Mouse (Mus musculus): Measurements from ENCODE around the gene Mrpl11.
"Not testable (repeated sequence)": the region's sequence is repeated elsewhere in the genome, so short reads cannot be mapped to it uniquely, and the experiment has no call there.

Gene Mrpl11

GRCm38 (mm10) chr19:4961928-4962601, at the start of gene Mrpl11:
Gene Mrpl11 (plus strand): TSS chr19:4962147.
- DNase-seq (ENCODE audit: low spot score) = peak; percentile 89

- DNase-seq (ENCODE audit: low spot score) = no peak
These were observed 45.9 kb upstream of the Mrpl11 start for GRCm38 (mm10) chr19:4915924-4916603.

GRCm38 (mm10) chr19:4916827-4917226, 45.1 kb upstream of the Mrpl11 start:
- DNase-seq (ENCODE audit: low spot score) = no peak

GRCm38 (mm10) chr19:4919652-4920051, 42.3 kb upstream of the Mrpl11 start:
- no peak for DNase-seq (ENCODE audit: low spot score)

- DNase-seq (ENCODE audit: low spot score) = no peak
These were observed 36.7 kb upstream of the Mrpl11 start for GRCm38 (mm10) chr19:4925121-4925860.

- peak; percentile 97 for DNase-seq (ENCODE audit: low spot score)
These were observed 33.9 kb upstream of the Mrpl11 start, which contains the start of gene Dpp3 for GRCm38 (mm10) chr19:4927904-4928531. Gene Dpp3 (minus strand): TSS chr19:4928287.

- no peak for DNase-seq (ENCODE audit: low spot score)
These were observed 33.2 kb upstream of the Mrpl11 start for GRCm38 (mm10) chr19:4928781-4929180.

- DNase-seq (ENCODE audit: low spot score) = no peak
These were observed 25.1 kb upstream of the Mrpl11 start for GRCm38 (mm10) chr19:4936896-4937295.

- DNase-seq (ENCODE audit: low spot score) = no peak
These were observed 24.3 kb upstream of the Mrpl11 start for GRCm38 (mm10) chr19:4937444-4938310.

GRCm38 (mm10) chr19:4942551-4943252, 19.2 kb upstream of the Mrpl11 start, which contains the start of gene Peli3:
Gene Peli3 (minus strand): TSS chr19:4943127.
- peak; percentile 73 for DNase-seq (ENCODE audit: low spot score)

GRCm38 (mm10) chr19:4943253-4943588, 18.7 kb upstream of the Mrpl11 start:
- no peak for DNase-seq (ENCODE audit: low spot score)

- DNase-seq (ENCODE audit: low spot score) = no peak
These were observed 16.4 kb upstream of the Mrpl11 start for GRCm38 (mm10) chr19:4945540-4945939.

- DNase-seq (ENCODE audit: low spot score) = not testable (repeated sequence)
These were observed 13.3 kb upstream of the Mrpl11 start for GRCm38 (mm10) chr19:4948641-4949040.

- DNase-seq (ENCODE audit: low spot score) = peak; percentile 26
These were observed 6.3 kb downstream of the Mrpl11 start for GRCm38 (mm10) chr19:4968236-4968635.

GRCm38 (mm10) chr19:4981767-4982166, 19.8 kb downstream of the Mrpl11 start:
- DNase-seq (ENCODE audit: low spot score) = peak; percentile 53

- peak; percentile 46 for DNase-seq (ENCODE audit: low spot score)
These were observed 27.1 kb downstream of the Mrpl11 start for GRCm38 (mm10) chr19:4989013-4989412.

GRCm38 (mm10) chr19:4989434-4990255, 27.7 kb downstream of the Mrpl11 start:
- DNase-seq (ENCODE audit: low spot score) = no peak

GRCm38 (mm10) chr19:4990256-4990625, 28.3 kb downstream of the Mrpl11 start, which contains the start of gene Npas4:
Gene Npas4 (minus strand): TSS chr19:4990316.
- DNase-seq (ENCODE audit: low spot score) = no peak

- DNase-seq (ENCODE audit: low spot score) = no peak
These were observed 28.8 kb downstream of the Mrpl11 start for GRCm38 (mm10) chr19:4990716-4991115.

GRCm38 (mm10) chr19:4992371-4992770, 30.4 kb downstream of the Mrpl11 start:
- DNase-seq (ENCODE audit: low spot score) = no peak
